Mouse (Mus musculus) CH12.LX (cell line): Measurements from ENCODE around the gene Cntrl. TPM values are rescaled to one million over a fixed set of nuclear protein-coding genes. Genes with fewer than 3 reads are reported as not detected.

ENCODE experiments used
- DNase-seq: peaks from one replicate; pipeline ENCODE4 v3.0.0-alpha.2; 2013; ENCODE audit errors: extremely low read depth
- H3K27ac ChIP-seq: 2 replicates; pipeline ENCODE4 v1.5.1; 2012; ENCODE audit warnings: low read depth, mild to moderate bottlenecking, control low read depth, moderate library complexity; ENCODE audit not compliant: insufficient read depth
- H3K27me3 ChIP-seq: replicated peaks from 2 replicates; pipeline ENCODE3; 2012; ENCODE audit warnings: inconsistent platforms
- H3K36me3 ChIP-seq, 2 experiments: replicated peaks in 1 of 2; 2 replicates each; pipeline versions ENCODE3 to v1.6.1; 2012; ENCODE audit warnings: inconsistent platforms in 1 of 2, low read length in 1 of 2, mild to moderate bottlenecking in 1 of 2, mixed read lengths in 1 of 2, moderate library complexity in 1 of 2; ENCODE audit not compliant: control insufficient read depth in 1 of 2, insufficient read depth in 1 of 2
- H3K4me1 ChIP-seq, 2 experiments: 2 replicates each; pipeline ENCODE4 v1.6.1; 2012; ENCODE audit warnings: inconsistent platforms in 1 of 2, moderate library complexity in 1 of 2; ENCODE audit not compliant: insufficient read depth in 2 of 2, control insufficient read depth in 1 of 2
- H3K4me2 ChIP-seq: 2 replicates; pipeline ENCODE4 v1.6.1; 2012; ENCODE audit warnings: low read depth, mild to moderate bottlenecking, control low read depth; ENCODE audit not compliant: poor library complexity, insufficient read depth, severe bottlenecking
- H3K4me3 ChIP-seq, 3 experiments: fragments of 150-350 bp in 1 of 3; sonication (generic) in 1 of 3; replicated peaks in 1 of 3; 2 replicates each; pipeline versions ENCODE3 to v1.5.1; 2011 to 2012; ENCODE audit warnings: low read depth in 2 of 3, low read length in 2 of 3, mild to moderate bottlenecking in 2 of 3, moderate library complexity in 2 of 3, control low read depth in 1 of 3, improper control_type of control experiment in 1 of 3, inconsistent platforms in 1 of 3, mixed read lengths in 1 of 3; ENCODE audit not compliant: poor library complexity in 1 of 3
- H3K79me2 ChIP-seq: replicated peaks from 2 replicates; pipeline ENCODE4 v1.6.1; 2012; ENCODE audit warnings: mild to moderate bottlenecking, moderate library complexity; ENCODE audit not compliant: control insufficient read depth, poor library complexity, insufficient read depth, severe bottlenecking; ENCODE audit errors: extremely low read depth
- H3K9ac ChIP-seq: 2 replicates; pipeline ENCODE4 v1.6.1; 2012; ENCODE audit warnings: low read depth, mild to moderate bottlenecking, control low read depth, moderate library complexity; ENCODE audit not compliant: insufficient read depth
- H3K9me3 ChIP-seq: replicated peaks from 2 replicates; pipeline ENCODE3; 2012; ENCODE audit warnings: low read length, inconsistent platforms, mixed read lengths
- CTCF ChIP-seq, 2 experiments: IDR thresholded peaks in 1 of 2; conservative IDR thresholded peaks in 1 of 2; 2 replicates each; pipeline ENCODE4 v1.5.1; 2011 to 2012; ENCODE audit warnings: low read depth in 2 of 2, low read length in 2 of 2, improper control_type of control experiment in 1 of 2, inconsistent platforms in 1 of 2, mild to moderate bottlenecking in 1 of 2, moderate library complexity in 1 of 2
- E2F4 ChIP-seq: IDR thresholded peaks from 2 replicates; pipeline ENCODE4 v1.6.1; 2011; ENCODE audit warnings: low read depth, low read length, improper control_type of control experiment; ENCODE audit not compliant: insufficient replicate concordance
- ELF1 ChIP-seq: IDR thresholded peaks from 2 replicates; pipeline ENCODE4 v1.6.1; 2014; ENCODE audit warnings: low read depth, mild to moderate bottlenecking, inconsistent platforms, low read length, improper control_type of control experiment
- EP300 ChIP-seq: IDR thresholded peaks from 2 replicates; pipeline ENCODE4 v1.6.1; 2011; ENCODE audit warnings: low read length, improper control_type of control experiment
- ETS1 ChIP-seq: conservative IDR thresholded peaks from 2 replicates; pipeline ENCODE4 v1.6.1; 2012; ENCODE audit warnings: low read depth, mild to moderate bottlenecking, inconsistent platforms, low read length, improper control_type of control experiment, moderate library complexity
- GABPA ChIP-seq: IDR thresholded peaks from 2 replicates; pipeline ENCODE4 v1.6.1; 2012; ENCODE audit warnings: low read depth, low read length, improper control_type of control experiment, inconsistent platforms; ENCODE audit not compliant: insufficient replicate concordance
- HCFC1 ChIP-seq: IDR thresholded peaks from 2 replicates; pipeline ENCODE4 v1.6.1; 2012; ENCODE audit warnings: low read depth, mild to moderate bottlenecking, inconsistent platforms, low read length, improper control_type of control experiment
- IRF4 ChIP-seq: IDR thresholded peaks from 2 replicates; pipeline ENCODE4 v1.6.1; 2014; ENCODE audit warnings: low read depth, mild to moderate bottlenecking, inconsistent platforms, low read length, improper control_type of control experiment
- JUN ChIP-seq: IDR thresholded peaks from 2 replicates; pipeline ENCODE4 v1.6.1; 2011; ENCODE audit warnings: low read depth, mild to moderate bottlenecking, low read length, improper control_type of control experiment, moderate library complexity; ENCODE audit not compliant: insufficient read depth
- JUND ChIP-seq: conservative IDR thresholded peaks from 2 replicates; pipeline ENCODE4 v1.6.1; 2011; ENCODE audit warnings: low read depth, low read length, improper control_type of control experiment
- KAT2A ChIP-seq: IDR thresholded peaks from 2 replicates; pipeline ENCODE4 v1.6.1; 2012; ENCODE audit warnings: low read length, improper control_type of control experiment, inconsistent platforms; ENCODE audit not compliant: insufficient replicate concordance
- MAFK ChIP-seq: IDR thresholded peaks from 2 replicates; pipeline ENCODE4 v1.6.1; 2011; ENCODE audit warnings: low read length, improper control_type of control experiment; ENCODE audit not compliant: insufficient replicate concordance
- MAX ChIP-seq: IDR thresholded peaks from 2 replicates; pipeline ENCODE4 v1.6.1; 2011; ENCODE audit warnings: low read length, improper control_type of control experiment
- MAZ ChIP-seq: IDR thresholded peaks from 2 replicates; pipeline ENCODE4 v1.6.1; 2012; ENCODE audit warnings: low read depth, mild to moderate bottlenecking, inconsistent platforms, low read length, improper control_type of control experiment, moderate library complexity
- MEF2A ChIP-seq: IDR thresholded peaks from 2 replicates; pipeline ENCODE4 v1.6.1; 2014; ENCODE audit warnings: low read depth, mild to moderate bottlenecking, inconsistent platforms, low read length, improper control_type of control experiment, borderline replicate concordance
- MXI1 ChIP-seq: IDR thresholded peaks from 2 replicates; pipeline ENCODE4 v1.6.1; 2011; ENCODE audit warnings: mild to moderate bottlenecking, low read depth, low read length, improper control_type of control experiment
- MYC ChIP-seq: IDR thresholded peaks from 2 replicates; pipeline ENCODE4 v1.6.1; 2011; ENCODE audit warnings: low read depth, mild to moderate bottlenecking, improper control_type of control experiment, low read length
- NRF1 ChIP-seq: IDR thresholded peaks from 2 replicates; pipeline ENCODE4 v1.6.1; 2014; ENCODE audit warnings: low read depth, mild to moderate bottlenecking, inconsistent platforms, low read length, improper control_type of control experiment, moderate library complexity
- PAX5 ChIP-seq: IDR thresholded peaks from 2 replicates; pipeline ENCODE4 v1.6.1; 2012; ENCODE audit warnings: low read length, inconsistent platforms, mixed read lengths
- POLR2A ChIP-seq: IDR thresholded peaks from 2 replicates; pipeline ENCODE4 v1.6.1; 2011; ENCODE audit warnings: low read depth, mild to moderate bottlenecking, improper control_type of control experiment, low read length
- POLR2AphosphoS2 ChIP-seq: IDR thresholded peaks from 2 replicates; pipeline ENCODE4 v1.6.1; 2011; ENCODE audit warnings: low read depth, low read length, improper control_type of control experiment
- RAD21 ChIP-seq: IDR thresholded peaks from 2 replicates; pipeline ENCODE4 v1.6.1; 2011; ENCODE audit warnings: low read depth, mild to moderate bottlenecking, low read length, improper control_type of control experiment, moderate library complexity
- SIN3A ChIP-seq: IDR thresholded peaks from 2 replicates; pipeline ENCODE4 v1.6.1; 2012; ENCODE audit warnings: low read length, improper control_type of control experiment, inconsistent platforms
- SMC3 ChIP-seq: IDR thresholded peaks from 2 replicates; pipeline ENCODE4 v1.6.1; 2011; ENCODE audit warnings: low read depth, low read length, improper control_type of control experiment
- TBP ChIP-seq: conservative IDR thresholded peaks from 2 replicates; pipeline ENCODE4 v1.6.1; 2011; ENCODE audit warnings: low read depth, low read length, improper control_type of control experiment
- UBTF ChIP-seq: IDR thresholded peaks from 2 replicates; pipeline ENCODE4 v1.6.1; 2012; ENCODE audit warnings: low read depth, mild to moderate bottlenecking, inconsistent platforms, low read length, improper control_type of control experiment, moderate library complexity
- USF1 ChIP-seq: IDR thresholded peaks from 2 replicates; pipeline ENCODE4 v1.6.1; 2014; ENCODE audit warnings: low read depth, mild to moderate bottlenecking, inconsistent platforms, low read length, improper control_type of control experiment
- ZC3H11A ChIP-seq: IDR thresholded peaks from 2 replicates; pipeline ENCODE4 v1.6.1; 2012; ENCODE audit warnings: low read depth, mild to moderate bottlenecking, inconsistent platforms, low read length, improper control_type of control experiment
- ZMIZ1 ChIP-seq: IDR thresholded peaks from 2 replicates; pipeline ENCODE4 v1.6.1; 2012; ENCODE audit warnings: low read depth, mild to moderate bottlenecking, inconsistent platforms, low read length, improper control_type of control experiment
- dilution Hi-C: fragments of 300-500 bp; cut with MboI; formaldehyde crosslinking; loops from 2 replicates; pipeline ENCODE4 v1.14.3; 2020; ENCODE audit warnings: low sequenced_read_pairs; ENCODE audit not compliant: extremely low pct_unique_long_range_greater_than_20kb, extremely low pct_ligation_motif_present
- in situ Hi-C: fragments of 300-500 bp; cut with MboI; formaldehyde crosslinking; loops from 3 replicates; pipeline ENCODE4 v1.14.3; 2019; ENCODE audit warnings: low sequenced_read_pairs, low pct_ligation_motif_present, low pct_unique_long_range_greater_than_20kb, mixed read lengths
- polyA plus RNA-seq: library from polyadenylated mRNA; unstranded; fragments of >175 nt; gene quantifications from 2 replicates; pipeline ENCODE4 v1.2.1, GENCODE M21; 2012; ENCODE audit warnings: low read depth; ENCODE audit not compliant: insufficient read length
- total RNA-seq, 2 experiments: library from RNA; depleted of rRNA; stranded (reverse); fragments of 300-350 nt in 1 of 2; fragments of >200 nt in 1 of 2; gene quantifications; 2 replicates each; pipeline ENCODE4 v1.2.3; 2012 to 2014

The Cntrl gene
- total and polyA plus RNA-seq, 3 experiments, result 55.6 to 69.7 (median 64.5) TPM

GRCm38 (mm10) chr2:35108712-35109111, 580 bp upstream of the Cntrl start:
- Histone ChIP-seq H3K4me3 (peak overlapping the region; percentile 51 to 93 (median 66)), H3K27ac (peak overlapping the region; percentile 92), H3K36me3 (peaks cover 3 to 17% of the 10 kb centered on the region in 2 experiments), H3K4me1 (peaks cover 3 to 32% of the 10 kb centered on the region in 2 experiments), H3K9ac (peak overlapping the region; percentile 51), H3K79me2 (peaks cover 31% of the 10 kb centered on the region), H3K4me2 (peak overlapping the region; percentile 52), H3K9me3 (no peaks in the 10 kb centered on the region), H3K27me3 (no peaks in the 10 kb centered on the region)
- TF ChIP-seq E2F4 (peak; percentile 72), PAX5 (no peak), JUN (no peak), IRF4 (0 out of 2 replicates have a peak, but pooled peaks have one; percentile 25), MAFK (no peak), MAX (peak; percentile 82), MEF2A (peak; percentile 47; the same call in 1 of the 2 replicates), POLR2A (no peak), RAD21 (peak; percentile 77), GABPA (no peak), MAZ (peak; percentile 37; the same call in 1 of the 2 replicates), SMC3 (peak; percentile 77), MYC (peak; percentile 96), ELF1 (peak; percentile 49), TBP (peak; percentile 84), MXI1 (no peak; the same call in 1 of the 2 replicates), JUND (0 out of 2 replicates have a peak, but pooled peaks have one; percentile 10), ZC3H11A (peak; percentile 67), NRF1 (no peak), CTCF (conservative IDR thresholded peaks at IDR 0.05 in 1 of 2, IDR thresholded peaks at IDR 0.05 in 1 of 2; ENCODE audit: low read depth in 2 of 2, low read length in 2 of 2) (peak; percentile 24 to 83; a peak in 3 of 4 replicates)
- in situ Hi-C loops, result loop anchor here (5.0 to 25.0 kb wide), 3 partner anchors 56 to 321 kb away; partner anchors contain the start of genes Rabepk and Traf1
- peak; percentile 86 for DNase-seq
- dilution Hi-C loops, result no loop called here

GRCm38 (mm10) chr2:35109924-35110304, 622 bp downstream of the Cntrl start:
- Histone ChIP-seq H3K4me2 (peak overlapping the region; percentile 100), H3K9me3 (no peaks in the 10 kb centered on the region), H3K4me3 (peak overlapping the region; percentile 66 to 93 (median 76)), H3K36me3 (peaks cover 11 to 25% of the 10 kb centered on the region in 2 experiments), H3K79me2 (peaks cover 35% of the 10 kb centered on the region), H3K9ac (peak overlapping the region; percentile 76), H3K27me3 (no peaks in the 10 kb centered on the region), H3K4me1 (peaks cover 0 to 32% of the 10 kb centered on the region in 2 experiments; a peak in 2 of 4 replicates), H3K27ac (peak overlapping the region; percentile 92)
- DNase-seq, result peak; percentile 66
- in situ Hi-C loops (loop anchor here (5.0 to 25.0 kb wide), 3 partner anchors 58 to 323 kb away; partner anchors contain the start of genes Rabepk and Traf1), dilution Hi-C loops (no loop called here)
- 0 out of 2 replicates have a peak, but pooled peaks have one; percentile 7 for TF ChIP-seq ZMIZ1
- TF ChIP-seq MAFK, result no peak
- no peak for TF ChIP-seq SMC3
- TF ChIP-seq SIN3A, result no peak; the same call in none of the 2 replicates
- TF ChIP-seq POLR2A, result no peak
- TF ChIP-seq POLR2AphosphoS2, result no peak
- peak; percentile 78 for TF ChIP-seq MXI1
- no peak for TF ChIP-seq USF1
- 0 out of 2 replicates have a peak, but pooled peaks have one; percentile 8 for TF ChIP-seq ETS1
- TF ChIP-seq EP300, result no peak; the same call in 1 of the 2 replicates
- TF ChIP-seq MYC, result peak; percentile 87
- TF ChIP-seq NRF1, result peak; percentile 19; the same call in 1 of the 2 replicates
- TF ChIP-seq ELF1, result no peak
- TF ChIP-seq JUN, result no peak
- TF ChIP-seq MEF2A, result 0 out of 2 replicates have a peak, but pooled peaks have one; percentile 7
- peak; percentile 73 for TF ChIP-seq MAX
- no peak for TF ChIP-seq HCFC1
- TF ChIP-seq UBTF, result no peak; the same call in 1 of the 2 replicates
- peak; percentile 18; the same call in 1 of the 2 replicates for TF ChIP-seq MAZ
- TF ChIP-seq RAD21, result no peak
- no peak for TF ChIP-seq JUND
- no peak for TF ChIP-seq KAT2A
